In genomic region chr2:70339501-70339900, GRCm38 (mm10) we compare ENCODE assay signal across 16 mouse cellular contexts.
"Had no signal": no experiment of that assay in that cellular context is flagged by ENCODE, and none has a peak within 500 bp of the region (broad histone marks: within the 10 kb centered on the region; RNA-seq: fewer than 3 reads in every experiment).

No protein-coding gene starts in this region.

- H3K9me3 ChIP-seq: lung, embryonic 15.5 days; megakaryocyte, embryonic 14.5 days; midbrain, embryonic 13.5 days; midbrain, embryonic 15.5 days; neural tube, embryonic 12.5 days; stomach, embryonic 15.5 days had no signal

- DNase-seq: lung, postnatal 14 days; lung, postnatal 36 days; right cerebral cortex, postnatal 14 days; thymus, adult 2 months; thymus, postnatal 25 days; thymus, postnatal 4 days had no signal

- H3K36me3 ChIP-seq: lung, embryonic 15.5 days; midbrain, embryonic 13.5 days; midbrain, embryonic 15.5 days; neural tube, embryonic 12.5 days; stomach, embryonic 15.5 days had no signal

- H3K4me2 ChIP-seq: lung, embryonic 15.5 days; midbrain, embryonic 11.5 days; midbrain, embryonic 13.5 days; midbrain, embryonic 15.5 days; neural tube, embryonic 12.5 days; stomach, embryonic 15.5 days had no signal

- ATAC-seq: lung, postnatal 0 days; midbrain, embryonic 13.5 days; midbrain, embryonic 15.5 days had no signal

- H3K27me3 ChIP-seq: lung, embryonic 15.5 days; midbrain, embryonic 13.5 days; midbrain, embryonic 15.5 days; neural tube, embryonic 12.5 days; stomach, embryonic 15.5 days had no signal

- H3K27ac ChIP-seq: lung, embryonic 15.5 days; macrophage; midbrain, embryonic 13.5 days; midbrain, embryonic 15.5 days; neural tube, embryonic 12.5 days; stomach, embryonic 15.5 days; stomach, postnatal 0 days had no signal

- H3K4me1 ChIP-seq: megakaryocyte, embryonic 14.5 days; neural tube, embryonic 12.5 days had no signal

- H3K4me3 ChIP-seq: lung, embryonic 15.5 days; megakaryocyte, embryonic 14.5 days; midbrain, embryonic 13.5 days; midbrain, embryonic 15.5 days; neural tube, embryonic 12.5 days; stomach, embryonic 15.5 days had no signal

- H3K9ac ChIP-seq: lung, embryonic 15.5 days; midbrain, embryonic 13.5 days; midbrain, embryonic 15.5 days; neural tube, embryonic 12.5 days; stomach, embryonic 15.5 days had no signal
